8 mouse cellular contexts compared by ENCODE assay signal in genomic region chr13:98503601-98504000, GRCm38 (mm10). TPM values are rescaled to one million over a fixed set of nuclear protein-coding genes. Genes with fewer than 3 reads are reported as not detected.
DNase-seq lines count a peak whose midpoint lies in the region; ATAC-seq and TF ChIP-seq lines count a peak whose summit lies in the region.
"Had no signal": no experiment of that assay in that cellular context is flagged by ENCODE, and none has a peak within 500 bp of the region (broad histone marks: within the 10 kb centered on the region; RNA-seq: fewer than 3 reads in every experiment).

No protein-coding gene starts in this region.

- peaks cover 77% of the 10 kb centered on the region for H3K27me3 ChIP-seq in kidney, postnatal 0 days (ENCODE audit: insufficient read depth, low read length)
- peaks cover 77% of the 10 kb centered on the region for H3K27me3 ChIP-seq in forebrain, embryonic 14.5 days (replicated peaks; ENCODE audit: control insufficient read depth, insufficient read depth, low read length)
- peaks cover 94% of the 10 kb centered on the region for H3K27me3 ChIP-seq in midbrain, embryonic 14.5 days (ENCODE audit: control insufficient read depth, insufficient read depth, low read length)

- no peak overlapping the region for H3K9ac ChIP-seq in kidney, postnatal 0 days (ENCODE audit: low read depth, low read length)
- H3K9ac ChIP-seq in forebrain, embryonic 14.5 days (ENCODE audit: low read length): no peak overlapping the region
- H3K9ac ChIP-seq in midbrain, embryonic 14.5 days (replicated peaks; ENCODE audit: low read length): no peak overlapping the region
- H3K9ac ChIP-seq: liver, postnatal 0 days had no signal

- 17% methylated on average over 8 of the region's 8 CpGs for WGBS in kidney, postnatal 0 days
- 0% methylated on average over 8 of the region's 8 CpGs for WGBS in forebrain, embryonic 14.5 days
- WGBS in midbrain, embryonic 14.5 days: 0% methylated on average over 8 of the region's 8 CpGs

- no peaks in the 10 kb centered on the region for H3K9me3 ChIP-seq in kidney, postnatal 0 days (replicated peaks; ENCODE audit: low read length)
- no peaks in the 10 kb centered on the region for H3K9me3 ChIP-seq in forebrain, embryonic 14.5 days (replicated peaks; ENCODE audit: control insufficient read depth, low read length)
- no peaks in the 10 kb centered on the region for H3K9me3 ChIP-seq in midbrain, embryonic 14.5 days (ENCODE audit: control insufficient read depth, low read length)

- no peak for TF ChIP-seq CTCF in kidney, postnatal 0 days (IDR thresholded peaks at IDR 0.05; ENCODE audit: low read depth)

- H3K36me3 ChIP-seq in kidney, postnatal 0 days (ENCODE audit: insufficient read depth, low read length): no peaks in the 10 kb centered on the region
- H3K36me3 ChIP-seq in forebrain, embryonic 14.5 days (ENCODE audit: control insufficient read depth, insufficient read depth, low read length): no peaks in the 10 kb centered on the region
- no peaks in the 10 kb centered on the region for H3K36me3 ChIP-seq in midbrain, embryonic 14.5 days (ENCODE audit: control insufficient read depth, insufficient read depth, low read length)

- no peak for ATAC-seq in kidney, postnatal 0 days (replicated peaks; ENCODE audit: low FRiP score, low read depth)
- no peak for ATAC-seq in forebrain, embryonic 14.5 days
- ATAC-seq in midbrain, embryonic 14.5 days (ENCODE audit: low FRiP score, low TSS enrichment): no peak
- ATAC-seq: liver, postnatal 0 days had no signal

- H3K27ac ChIP-seq in kidney, postnatal 0 days: no peak overlapping the region
- no peak overlapping the region for H3K27ac ChIP-seq in forebrain, embryonic 14.5 days (ENCODE audit: low read depth, low read length)
- no peak overlapping the region for H3K27ac ChIP-seq in midbrain, embryonic 14.5 days (replicated peaks; ENCODE audit: low read depth, low read length)

- peaks cover 8% of the 10 kb centered on the region for H3K4me1 ChIP-seq in kidney, postnatal 0 days (replicated peaks; ENCODE audit: insufficient read depth, low read length)
- no peaks in the 10 kb centered on the region for H3K4me1 ChIP-seq in forebrain, embryonic 14.5 days (ENCODE audit: control insufficient read depth, insufficient read depth, low read length)
- peaks cover 10% of the 10 kb centered on the region; the same call in 1 of the 2 replicates for H3K4me1 ChIP-seq in midbrain, embryonic 14.5 days (ENCODE audit: control insufficient read depth, insufficient read depth, low read length)

- 0 out of 2 replicates have a peak overlapping the region, but pooled peaks have one; percentile 53 for H3K4me2 ChIP-seq in kidney, postnatal 0 days (ENCODE audit: low read length)
- no peak overlapping the region for H3K4me2 ChIP-seq in forebrain, embryonic 14.5 days (ENCODE audit: low read length)
- H3K4me2 ChIP-seq in midbrain, embryonic 14.5 days (ENCODE audit: low read length): peak overlapping the region; percentile 60

- no peak for DNase-seq in kidney, postnatal 0 days (ENCODE audit: low spot score)
- DNase-seq in kidney, postnatal 10 days: no peak
- DNase-seq in embryo, embryonic 9.5 days (ENCODE audit: extremely low spot score): peak; percentile 83
- peak; percentile 36 for DNase-seq in forebrain, embryonic 14.5 days (ENCODE audit: low spot score)
- DNase-seq in midbrain, embryonic 14.5 days: peak; percentile 59
- no peak for DNase-seq in ovary, postnatal 36 days (ENCODE audit: low spot score)
- DNase-seq in frontal cortex, postnatal 36 days (ENCODE audit: low spot score in 2 of 2): no peak
- DNase-seq: liver, postnatal 0 days had no signal

- H3K4me3 ChIP-seq in kidney, postnatal 0 days (replicated peaks; ENCODE audit: low read depth, low read length): no peak overlapping the region
- H3K4me3 ChIP-seq in forebrain, embryonic 14.5 days (ENCODE audit: low read depth, low read length): no peak overlapping the region
- peak overlapping the region; percentile 1; the same call in 1 of the 2 replicates for H3K4me3 ChIP-seq in midbrain, embryonic 14.5 days (replicated peaks; ENCODE audit: low read depth, low read length)

RNA-seq across cellular contexts. Expression of gene Gm10320, which starts 11.8 kb away (rescaled TPM):
- 1.8 and 2.1 TPM in 2 replicates for polyA plus RNA-seq in kidney, postnatal 0 days (2015; fragmentation: Nextera tagmentation; extraction: Ambion mirVana)
- polyA plus RNA-seq in forebrain, embryonic 14.5 days (2014; fragmentation: Nextera tagmentation; extraction: Ambion mirVana): 0.85 and 1.3 TPM in 2 replicates
- 0.67 and 0.70 TPM in 2 replicates for polyA plus RNA-seq in midbrain, embryonic 14.5 days (2014; fragmentation: Nextera tagmentation; extraction: Ambion mirVana)

Comparison
In these comparisons a context has a peak if more than half of its experiments do, and no peak if none do; other contexts are left out.
1. DNase-seq: peak in embryo, embryonic 9.5 days (single experiment), forebrain, embryonic 14.5 days (single experiment) and midbrain, embryonic 14.5 days (single experiment); none in kidney, postnatal 0 days (single experiment), kidney, postnatal 10 days (single experiment), ovary, postnatal 36 days (single experiment) and frontal cortex, postnatal 36 days (0 of 2).